ENCODE assay signal across 13 mouse cellular contexts in the genomic region with DNA sequence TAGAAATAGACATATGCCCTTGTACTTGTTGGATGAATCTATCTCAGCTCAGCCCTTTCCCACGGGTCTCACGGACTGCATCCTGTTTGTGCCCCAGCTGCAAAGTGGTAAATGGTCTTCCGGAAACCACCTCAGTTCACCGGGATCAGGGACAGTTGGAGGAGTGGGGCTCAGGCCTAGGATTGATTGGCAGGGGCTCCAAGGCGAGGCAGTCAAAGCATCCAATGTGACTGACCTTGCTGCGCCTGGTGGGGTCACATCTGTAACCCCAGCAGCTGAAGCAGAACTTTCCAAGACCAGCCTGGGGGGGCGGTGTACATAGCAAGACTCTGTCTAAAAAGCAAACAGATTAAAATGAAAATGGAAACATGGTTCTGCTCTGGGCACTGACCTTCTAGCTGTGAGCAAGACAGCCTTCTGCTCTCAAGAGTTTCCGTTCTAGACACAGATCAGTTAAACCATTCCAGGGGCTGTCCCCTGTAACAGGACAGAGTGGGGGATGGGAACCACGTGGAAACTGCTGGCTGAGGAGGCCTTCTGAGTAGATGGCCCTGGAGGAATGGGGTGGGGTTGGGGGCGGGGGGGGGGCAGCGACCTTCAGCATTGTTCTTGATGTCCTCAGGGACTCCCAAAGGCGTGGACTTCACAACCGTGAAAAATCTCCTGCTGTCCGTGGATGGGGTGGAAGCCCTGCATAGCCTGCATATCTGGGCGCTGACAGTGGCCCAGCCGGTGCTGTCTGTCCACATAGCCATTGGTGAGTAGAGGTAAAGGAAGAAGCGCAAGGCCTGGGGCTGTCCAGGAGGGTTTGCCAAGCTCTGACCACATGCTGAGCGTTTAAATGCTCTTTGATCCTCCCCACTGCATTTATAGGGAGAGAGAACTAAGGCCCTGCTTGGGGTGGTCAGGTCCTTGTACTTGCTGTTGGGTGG. TPM values are rescaled to one million over a fixed set of nuclear protein-coding genes. Genes with fewer than 3 reads are reported as not detected.
DNase-seq lines count a peak whose midpoint lies in the region; ATAC-seq and TF ChIP-seq lines count a peak whose summit lies in the region.
"Had no signal": no experiment of that assay in that cellular context is flagged by ENCODE, and none has a peak within 500 bp of the region (broad histone marks: within the 10 kb centered on the region; RNA-seq: fewer than 3 reads in every experiment).

No protein-coding gene starts in this region.

- no peak for DNase-seq in forebrain, embryonic 10.5 days (ENCODE audit: extremely low spot score, low spot score)
- DNase-seq in liver, postnatal 0 days: peak; percentile 16
- no peak for DNase-seq in liver, embryonic 11.5 days (ENCODE audit: low spot score)
- DNase-seq in NIH3T3 (ENCODE audit: low read depth): peak; percentile 9
- DNase-seq in kidney, postnatal 0 days (ENCODE audit: low spot score): peak; percentile 41
- DNase-seq in layer of hippocampus, adult 8-10 months (ENCODE audit: low spot score in 2 of 2): no peak
- DNase-seq in layer of hippocampus, postnatal 10 days (ENCODE audit: low spot score in 2 of 2): no peak
- DNase-seq: cerebellum, adult 9-11 months had no signal

- H3K4me1 ChIP-seq in forebrain, embryonic 10.5 days: peaks cover 24% of the 10 kb centered on the region
- peaks cover 9% of the 10 kb centered on the region; the same call in 1 of the 2 replicates for H3K4me1 ChIP-seq in forebrain, embryonic 12.5 days
- H3K4me1 ChIP-seq in liver, postnatal 0 days (ENCODE audit: insufficient read depth): no peaks in the 10 kb centered on the region
- H3K4me1 ChIP-seq in liver, embryonic 11.5 days (replicated peaks; ENCODE audit: control insufficient read depth, insufficient read depth, low read length): peaks cover 20% of the 10 kb centered on the region
- peaks cover 19% of the 10 kb centered on the region for H3K4me1 ChIP-seq in kidney, postnatal 0 days (replicated peaks; ENCODE audit: insufficient read depth, low read length)
- H3K4me1 ChIP-seq: forebrain, embryonic 13.5 days had no signal

- no peak for TF ChIP-seq EP300 in liver, postnatal 0 days (IDR thresholded peaks at IDR 0.05; ENCODE audit: low read depth)

- peaks cover 26% of the 10 kb centered on the region for H3K27me3 ChIP-seq in forebrain, embryonic 10.5 days (ENCODE audit: poor library complexity, severe bottlenecking)
- H3K27me3 ChIP-seq in forebrain, embryonic 12.5 days: peaks cover under 1% of the 10 kb centered on the region; the same call in 1 of the 2 replicates
- H3K27me3 ChIP-seq in liver, postnatal 0 days (ENCODE audit: insufficient read depth, low read length): no peaks in the 10 kb centered on the region
- no peaks in the 10 kb centered on the region for H3K27me3 ChIP-seq in liver, embryonic 11.5 days (replicated peaks; ENCODE audit: control insufficient read depth, insufficient read depth, low read length)
- no peaks in the 10 kb centered on the region for H3K27me3 ChIP-seq in kidney, postnatal 0 days (ENCODE audit: insufficient read depth, low read length)
- H3K27me3 ChIP-seq: forebrain, embryonic 13.5 days; stomach, embryonic 15.5 days had no signal

- H3K9me3 ChIP-seq in forebrain, embryonic 10.5 days: no peaks in the 10 kb centered on the region
- H3K9me3 ChIP-seq in forebrain, embryonic 12.5 days: no peaks in the 10 kb centered on the region
- no peaks in the 10 kb centered on the region for H3K9me3 ChIP-seq in liver, postnatal 0 days (ENCODE audit: low read length)
- H3K9me3 ChIP-seq in liver, embryonic 11.5 days (ENCODE audit: control insufficient read depth, low read length): no peaks in the 10 kb centered on the region
- H3K9me3 ChIP-seq in kidney, postnatal 0 days (replicated peaks; ENCODE audit: low read length): no peaks in the 10 kb centered on the region
- H3K9me3 ChIP-seq: forebrain, embryonic 13.5 days; stomach, embryonic 15.5 days had no signal

- no peak for ATAC-seq in forebrain, embryonic 12.5 days (ENCODE audit: low FRiP score)
- no peak for ATAC-seq in liver, postnatal 0 days
- no peak for ATAC-seq in liver, embryonic 11.5 days (replicated peaks; ENCODE audit: low FRiP score)
- ATAC-seq in kidney, postnatal 0 days (replicated peaks; ENCODE audit: low FRiP score, low read depth): no peak
- ATAC-seq: forebrain, embryonic 13.5 days had no signal

- no peak for TF ChIP-seq CTCF in liver, postnatal 0 days (IDR thresholded peaks at IDR 0.05; ENCODE audit: low read depth)
- TF ChIP-seq CTCF in kidney, postnatal 0 days (IDR thresholded peaks at IDR 0.05; ENCODE audit: low read depth): no peak

- no peak overlapping the region for H3K4me2 ChIP-seq in forebrain, embryonic 12.5 days
- H3K4me2 ChIP-seq in liver, postnatal 0 days (ENCODE audit: low read depth, low read length): no peak overlapping the region
- H3K4me2 ChIP-seq in liver, embryonic 11.5 days: no peak overlapping the region
- H3K4me2 ChIP-seq in kidney, postnatal 0 days (ENCODE audit: low read length): no peak overlapping the region
- H3K4me2 ChIP-seq: forebrain, embryonic 13.5 days; stomach, embryonic 15.5 days had no signal

- H3K27ac ChIP-seq in forebrain, embryonic 10.5 days: peak overlapping the region; percentile 51
- no peak overlapping the region for H3K27ac ChIP-seq in forebrain, embryonic 12.5 days
- H3K27ac ChIP-seq in liver, postnatal 0 days (ENCODE audit: low read depth): no peak overlapping the region
- H3K27ac ChIP-seq in liver, embryonic 11.5 days (ENCODE audit: low read depth, low read length): no peak overlapping the region
- H3K27ac ChIP-seq in kidney, postnatal 0 days: no peak overlapping the region
- H3K27ac ChIP-seq: forebrain, embryonic 13.5 days; liver, embryonic 14.5 days; stomach, embryonic 15.5 days had no signal

- H3K4me3 ChIP-seq in forebrain, embryonic 10.5 days: no peak overlapping the region
- no peak overlapping the region for H3K4me3 ChIP-seq in forebrain, embryonic 12.5 days (replicated peaks)
- H3K4me3 ChIP-seq in liver, postnatal 0 days (ENCODE audit: low read depth, low read length): no peak overlapping the region
- no peak overlapping the region for H3K4me3 ChIP-seq in liver, embryonic 11.5 days (ENCODE audit: low read depth, low read length)
- no peak overlapping the region for H3K4me3 ChIP-seq in kidney, postnatal 0 days (replicated peaks; ENCODE audit: low read depth, low read length)
- H3K4me3 ChIP-seq: forebrain, embryonic 13.5 days; stomach, embryonic 15.5 days had no signal

- no peak overlapping the region for H3K9ac ChIP-seq in forebrain, embryonic 12.5 days
- no peak overlapping the region for H3K9ac ChIP-seq in liver, postnatal 0 days (replicated peaks)
- no peak overlapping the region for H3K9ac ChIP-seq in liver, embryonic 11.5 days (ENCODE audit: low read depth, low read length)
- H3K9ac ChIP-seq in kidney, postnatal 0 days (ENCODE audit: low read depth, low read length): no peak overlapping the region
- H3K9ac ChIP-seq: forebrain, embryonic 13.5 days; liver, embryonic 14.5 days; stomach, embryonic 15.5 days had no signal

- 55% methylated on average over 18 of the region's 18 CpGs for WGBS in forebrain, embryonic 10.5 days
- WGBS in forebrain, embryonic 12.5 days: 58% methylated on average over 18 of the region's 18 CpGs
- WGBS in liver, postnatal 0 days (ENCODE audit: insufficient replicate concordance): 51% methylated on average over 16 of the region's 18 CpGs
- WGBS in liver, embryonic 11.5 days: 52% methylated on average over 18 of the region's 18 CpGs
- WGBS in kidney, postnatal 0 days: 32% methylated on average over 17 of the region's 18 CpGs

- no peaks in the 10 kb centered on the region for H3K36me3 ChIP-seq in forebrain, embryonic 10.5 days (replicated peaks)
- no peaks in the 10 kb centered on the region for H3K36me3 ChIP-seq in forebrain, embryonic 12.5 days (replicated peaks)
- no peaks in the 10 kb centered on the region for H3K36me3 ChIP-seq in liver, postnatal 0 days (replicated peaks; ENCODE audit: insufficient read depth, low read length)
- no peaks in the 10 kb centered on the region for H3K36me3 ChIP-seq in liver, embryonic 11.5 days (ENCODE audit: control insufficient read depth, insufficient read depth, low read length)
- no peaks in the 10 kb centered on the region for H3K36me3 ChIP-seq in kidney, postnatal 0 days (ENCODE audit: insufficient read depth, low read length)
- H3K36me3 ChIP-seq: stomach, embryonic 15.5 days had no signal

RNA-seq across cellular contexts. Expression of gene Slc30a2, which starts 8.6 kb away (rescaled TPM):
- not detected in 2 replicates for polyA plus RNA-seq in forebrain, embryonic 10.5 days (2016; fragmentation: Nextera tagmentation; extraction: Ambion mirVana)
- polyA plus RNA-seq in forebrain, embryonic 12.5 days (2016; fragmentation: Nextera tagmentation; extraction: Ambion mirVana): not detected in 2 replicates
- polyA plus RNA-seq in liver, postnatal 0 days (2015; fragmentation: Nextera tagmentation; extraction: Ambion mirVana): not detected in 2 replicates
- polyA plus RNA-seq in liver, embryonic 11.5 days (2014; fragmentation: Nextera tagmentation; extraction: Ambion mirVana): not detected in 2 replicates
- 0.48 and 0.82 TPM in 2 replicates for polyA plus RNA-seq in kidney, postnatal 0 days (2015; fragmentation: Nextera tagmentation; extraction: Ambion mirVana)
- under 1 TPM in 1 of 4 experiments, not detected in 3; 0.49 TPM for total RNA-seq in layer of hippocampus, adult 8-10 months (2022)
- total RNA-seq in layer of hippocampus, postnatal 10 days (2021): not detected
- total RNA-seq: midbrain, postnatal 0 days had no signal
- polyA plus RNA-seq: forebrain, embryonic 13.5 days had no signal

RNA-seq across cellular contexts. Expression of gene Extl1, which starts 32.1 kb away (rescaled TPM):
- polyA plus RNA-seq in forebrain, embryonic 10.5 days (2016; fragmentation: Nextera tagmentation; extraction: Ambion mirVana): 0.22 and 0.27 TPM in 2 replicates
- 0.32 and 0.37 TPM in 2 replicates for polyA plus RNA-seq in forebrain, embryonic 12.5 days (2016; fragmentation: Nextera tagmentation; extraction: Ambion mirVana)
- 0.20 and 0.33 TPM in 2 replicates for polyA plus RNA-seq in liver, postnatal 0 days (2015; fragmentation: Nextera tagmentation; extraction: Ambion mirVana)
- 0.42 and 0.67 TPM in 2 replicates for polyA plus RNA-seq in liver, embryonic 11.5 days (2014; fragmentation: Nextera tagmentation; extraction: Ambion mirVana)
- 0.70 and 0.86 TPM in 2 replicates for polyA plus RNA-seq in kidney, postnatal 0 days (2015; fragmentation: Nextera tagmentation; extraction: Ambion mirVana)
- total RNA-seq in layer of hippocampus, adult 8-10 months (2022): 10 to 100 TPM; 36.5 to 47.8 (median 42.9) TPM
- total RNA-seq in layer of hippocampus, postnatal 10 days (2021): 10 to 100 TPM; 26.2 to 27.5 TPM

RNA-seq across cellular contexts. Expression of gene Trim63, which starts 36.7 kb away (rescaled TPM):
- polyA plus RNA-seq in forebrain, embryonic 10.5 days (2016; fragmentation: Nextera tagmentation; extraction: Ambion mirVana): 0.22 and 0.84 TPM in 2 replicates
- 0.17 and 0.27 TPM in 2 replicates for polyA plus RNA-seq in forebrain, embryonic 12.5 days (2016; fragmentation: Nextera tagmentation; extraction: Ambion mirVana)
- 0.34 and 0.69 TPM in 2 replicates for polyA plus RNA-seq in liver, postnatal 0 days (2015; fragmentation: Nextera tagmentation; extraction: Ambion mirVana)
- polyA plus RNA-seq in liver, embryonic 11.5 days (2014; fragmentation: Nextera tagmentation; extraction: Ambion mirVana): 0.19 and 0.33 TPM in 2 replicates
- 2.4 and 2.7 TPM in 2 replicates for polyA plus RNA-seq in kidney, postnatal 0 days (2015; fragmentation: Nextera tagmentation; extraction: Ambion mirVana)
- not detected for total RNA-seq in layer of hippocampus, adult 8-10 months (2022)
- total RNA-seq in layer of hippocampus, postnatal 10 days (2021): under 1 TPM; 0.25 to 0.71 TPM
- polyA plus RNA-seq: forebrain, embryonic 13.5 days had no signal

RNA-seq across cellular contexts. Expression of gene Pafah2, which starts 44.5 kb away (rescaled TPM):
- 6.3 and 6.4 TPM in 2 replicates for polyA plus RNA-seq in forebrain, embryonic 10.5 days (2016; fragmentation: Nextera tagmentation; extraction: Ambion mirVana)
- polyA plus RNA-seq in forebrain, embryonic 12.5 days (2016; fragmentation: Nextera tagmentation; extraction: Ambion mirVana): 7.2 and 8.3 TPM in 2 replicates
- 13.5 and 14.3 TPM in 2 replicates for polyA plus RNA-seq in liver, postnatal 0 days (2015; fragmentation: Nextera tagmentation; extraction: Ambion mirVana)
- 7.9 and 8.5 TPM in 2 replicates for polyA plus RNA-seq in liver, embryonic 11.5 days (2014; fragmentation: Nextera tagmentation; extraction: Ambion mirVana)
- 22.7 and 24.4 TPM in 2 replicates for polyA plus RNA-seq in kidney, postnatal 0 days (2015; fragmentation: Nextera tagmentation; extraction: Ambion mirVana)
- total RNA-seq in layer of hippocampus, adult 8-10 months (2022): 10 to 100 TPM in 1 of 4 experiments, 1 to 10 TPM in 3; 5.5 to 10.5 (median 8.5) TPM
- total RNA-seq in layer of hippocampus, postnatal 10 days (2021): 10 to 100 TPM; 11.5 to 13.1 TPM

Comparison
In these comparisons a context has a peak if more than half of its experiments do, and no peak if none do; other contexts are left out.
1. DNase-seq: peak in liver, postnatal 0 days (single experiment), NIH3T3 (single experiment) and kidney, postnatal 0 days (single experiment); none in forebrain, embryonic 10.5 days (single experiment), liver, embryonic 11.5 days (single experiment), layer of hippocampus, adult 8-10 months (0 of 2) and layer of hippocampus, postnatal 10 days (0 of 2).